Mouse (Mus musculus): ENCODE measurements around the gene Cxcl12. TPM values are rescaled to one million over a fixed set of nuclear protein-coding genes. Genes with fewer than 3 reads are reported as not detected.

Cxcl12 gene
- polyA plus RNA-seq, 1 experiment from 2014 or later, result 66.6 TPM

DNA sequence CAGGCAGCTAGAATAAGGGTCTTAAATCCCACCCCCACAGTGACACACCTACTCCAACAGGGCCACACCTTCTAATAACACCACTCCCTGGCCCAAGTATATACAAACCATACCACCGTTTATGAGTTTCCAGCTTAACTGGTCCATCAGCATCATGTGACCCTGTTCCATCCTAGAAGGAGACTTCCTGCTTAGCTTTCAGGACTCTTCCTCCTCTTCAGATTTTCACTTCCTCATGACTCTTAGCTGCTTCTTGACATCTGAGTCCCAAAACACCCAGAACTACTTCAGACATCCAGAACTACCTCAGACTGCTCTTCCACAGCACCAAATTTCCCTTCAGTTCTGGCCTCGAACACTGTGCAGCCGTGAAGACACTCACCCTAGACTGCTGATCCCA, 22.1 kb downstream of the Cxcl12 start:
- Histone ChIP-seq H3K9ac (ENCODE audit: low read depth, low read length) (no peak overlapping the region), H3K36me3 (ENCODE audit: control insufficient read depth, insufficient read depth, low read length) (no peaks in the 10 kb centered on the region), H3K27me3 (replicated peaks; ENCODE audit: control insufficient read depth, insufficient read depth, low read length) (no peaks in the 10 kb centered on the region), H3K27ac (ENCODE audit: low read depth, low read length) (no peak overlapping the region), H3K4me1 (replicated peaks; ENCODE audit: control insufficient read depth, insufficient read depth, low read length) (no peaks in the 10 kb centered on the region), H3K9me3 (ENCODE audit: control insufficient read depth, low read length) (no peaks in the 10 kb centered on the region), H3K4me2 (no peak overlapping the region), H3K4me3 (ENCODE audit: low read depth, low read length) (no peak overlapping the region)
- 85% methylated on average over 3 of the region's 3 CpGs for WGBS
- ATAC-seq (replicated peaks; ENCODE audit: low FRiP score), result no peak
- no peak for DNase-seq (ENCODE audit: low spot score)

DNA sequence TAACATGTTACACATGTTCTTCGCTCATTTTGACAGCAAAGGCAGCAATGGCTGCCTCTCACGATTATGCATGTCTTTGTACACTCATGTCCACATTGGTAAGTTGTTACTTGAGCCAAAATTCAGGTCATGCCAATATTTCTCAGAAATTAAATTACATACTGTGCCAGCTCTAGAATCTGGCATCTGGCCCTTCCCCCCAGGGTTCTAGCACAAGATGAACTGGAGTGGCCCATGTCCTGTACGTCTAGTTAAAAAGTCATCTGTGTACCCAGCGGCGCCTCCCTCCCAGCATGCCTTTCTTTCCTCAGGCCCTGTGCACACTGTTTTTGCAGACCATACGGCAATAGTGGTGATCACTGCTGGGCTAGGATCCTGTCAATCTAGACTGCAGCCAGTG, 23.4 kb downstream of the Cxcl12 start:
- Histone ChIP-seq H3K9me3 (ENCODE audit: control insufficient read depth, low read length) (no peaks in the 10 kb centered on the region), H3K27me3 (replicated peaks; ENCODE audit: control insufficient read depth, insufficient read depth, low read length) (no peaks in the 10 kb centered on the region), H3K27ac (ENCODE audit: low read depth, low read length) (no peak overlapping the region), H3K9ac (ENCODE audit: low read depth, low read length) (no peak overlapping the region), H3K36me3 (ENCODE audit: control insufficient read depth, insufficient read depth, low read length) (no peaks in the 10 kb centered on the region), H3K4me1 (replicated peaks; ENCODE audit: control insufficient read depth, insufficient read depth, low read length) (no peaks in the 10 kb centered on the region), H3K4me2 (no peak overlapping the region), H3K4me3 (ENCODE audit: low read depth, low read length) (no peak overlapping the region)
- 87% methylated on average over 6 of the region's 6 CpGs for WGBS
- no peak for DNase-seq (ENCODE audit: low spot score)
- no peak for ATAC-seq (replicated peaks; ENCODE audit: low FRiP score)

DNA sequence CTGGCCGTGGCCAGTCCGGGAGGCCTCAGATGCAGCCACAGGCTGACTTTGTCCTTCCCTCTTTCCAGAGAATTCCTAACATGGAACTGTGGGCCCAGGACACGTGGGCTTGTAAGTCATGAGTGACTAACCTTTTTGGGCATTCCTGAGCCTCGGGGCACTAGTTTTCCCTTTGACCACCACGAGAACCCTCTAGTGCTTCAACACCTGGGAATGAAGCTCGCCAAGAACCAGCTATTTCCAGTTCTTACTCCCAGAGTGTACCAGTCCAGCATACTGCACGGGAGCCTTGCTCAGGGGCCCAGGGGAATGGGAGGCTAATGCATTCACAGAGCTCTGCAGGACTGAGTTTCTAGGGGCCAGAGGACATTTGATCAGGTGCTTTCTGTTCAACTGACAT, 24.3 kb downstream of the Cxcl12 start:
- ATAC-seq (replicated peaks; ENCODE audit: low FRiP score) (no peak), DNase-seq (ENCODE audit: low spot score) (no peak)
- Histone ChIP-seq H3K27ac (ENCODE audit: low read depth, low read length) (no peak overlapping the region), H3K4me3 (ENCODE audit: low read depth, low read length) (no peak overlapping the region), H3K36me3 (ENCODE audit: control insufficient read depth, insufficient read depth, low read length) (no peaks in the 10 kb centered on the region), H3K27me3 (replicated peaks; ENCODE audit: control insufficient read depth, insufficient read depth, low read length) (no peaks in the 10 kb centered on the region), H3K9me3 (ENCODE audit: control insufficient read depth, low read length) (no peaks in the 10 kb centered on the region), H3K4me2 (no peak overlapping the region), H3K4me1 (replicated peaks; ENCODE audit: control insufficient read depth, insufficient read depth, low read length) (no peaks in the 10 kb centered on the region), H3K9ac (ENCODE audit: low read depth, low read length) (no peak overlapping the region)
- 75% methylated on average over 7 of the region's 7 CpGs for WGBS

DNA sequence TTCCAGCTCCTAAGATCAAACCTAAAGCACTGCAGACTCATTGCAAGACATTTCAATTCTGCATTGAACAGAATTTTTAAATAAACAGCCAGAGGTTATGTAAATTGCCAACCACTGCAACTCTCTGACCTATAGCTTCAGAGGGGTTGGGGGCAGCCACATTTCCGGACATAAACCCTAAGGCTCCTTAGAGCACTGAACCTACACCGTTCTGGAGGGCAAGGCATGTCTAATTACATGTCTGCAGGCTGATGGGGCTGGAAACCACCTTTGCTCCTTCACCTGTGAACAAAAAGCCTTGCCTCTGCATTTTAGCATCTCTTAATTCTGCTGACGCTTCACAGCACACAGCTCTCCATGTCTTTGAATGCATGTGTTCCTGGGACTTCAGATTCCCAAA, 26.9 kb downstream of the Cxcl12 start:
- DNase-seq (ENCODE audit: low spot score), result no peak
- Histone ChIP-seq H3K9me3 (ENCODE audit: control insufficient read depth, low read length) (no peaks in the 10 kb centered on the region), H3K4me1 (replicated peaks; ENCODE audit: control insufficient read depth, insufficient read depth, low read length) (no peaks in the 10 kb centered on the region), H3K36me3 (ENCODE audit: control insufficient read depth, insufficient read depth, low read length) (no peaks in the 10 kb centered on the region), H3K4me3 (ENCODE audit: low read depth, low read length) (no peak overlapping the region), H3K9ac (ENCODE audit: low read depth, low read length) (no peak overlapping the region), H3K4me2 (no peak overlapping the region), H3K27ac (ENCODE audit: low read depth, low read length) (no peak overlapping the region), H3K27me3 (replicated peaks; ENCODE audit: control insufficient read depth, insufficient read depth, low read length) (no peaks in the 10 kb centered on the region)
- 83% methylated on average over 3 of the region's 3 CpGs for WGBS
- ATAC-seq (replicated peaks; ENCODE audit: low FRiP score), result no peak

DNA sequence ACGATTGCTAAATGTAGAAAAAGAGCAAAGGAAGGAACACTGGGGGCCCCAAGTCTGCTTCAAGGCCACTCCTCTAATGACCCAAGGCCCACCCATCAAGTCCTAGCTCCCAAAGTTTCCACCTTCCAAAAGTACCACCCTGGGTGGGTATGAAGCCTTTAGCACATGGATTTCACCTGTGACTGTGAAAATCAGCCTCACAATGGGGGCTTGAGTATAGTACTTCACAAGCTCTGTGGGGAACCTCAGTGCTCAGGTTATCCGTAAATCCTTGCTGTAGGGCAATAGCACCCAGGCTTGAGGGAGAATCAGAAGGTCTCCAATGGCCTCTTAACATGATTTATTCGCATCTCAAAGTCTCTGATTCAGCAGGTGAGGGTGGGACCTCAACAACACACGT, 30.5 kb downstream of the Cxcl12 start:
- no peak overlapping the region for H3K27ac ChIP-seq (ENCODE audit: low read depth, low read length)
- DNase-seq (ENCODE audit: low spot score), result no peak
- H3K4me1 ChIP-seq (replicated peaks; ENCODE audit: control insufficient read depth, insufficient read depth, low read length), result no peaks in the 10 kb centered on the region
- no peaks in the 10 kb centered on the region for H3K27me3 ChIP-seq (replicated peaks; ENCODE audit: control insufficient read depth, insufficient read depth, low read length)
- no peak overlapping the region for H3K4me3 ChIP-seq (ENCODE audit: low read depth, low read length)
- ATAC-seq (replicated peaks; ENCODE audit: low FRiP score), result no peak
- H3K36me3 ChIP-seq (ENCODE audit: control insufficient read depth, insufficient read depth, low read length), result no peaks in the 10 kb centered on the region
- WGBS, result 63% methylated on average over 4 of the region's 4 CpGs
- no peak overlapping the region for H3K9ac ChIP-seq (ENCODE audit: low read depth, low read length)
- no peaks in the 10 kb centered on the region for H3K9me3 ChIP-seq (ENCODE audit: control insufficient read depth, low read length)
- no peak overlapping the region for H3K4me2 ChIP-seq

DNA sequence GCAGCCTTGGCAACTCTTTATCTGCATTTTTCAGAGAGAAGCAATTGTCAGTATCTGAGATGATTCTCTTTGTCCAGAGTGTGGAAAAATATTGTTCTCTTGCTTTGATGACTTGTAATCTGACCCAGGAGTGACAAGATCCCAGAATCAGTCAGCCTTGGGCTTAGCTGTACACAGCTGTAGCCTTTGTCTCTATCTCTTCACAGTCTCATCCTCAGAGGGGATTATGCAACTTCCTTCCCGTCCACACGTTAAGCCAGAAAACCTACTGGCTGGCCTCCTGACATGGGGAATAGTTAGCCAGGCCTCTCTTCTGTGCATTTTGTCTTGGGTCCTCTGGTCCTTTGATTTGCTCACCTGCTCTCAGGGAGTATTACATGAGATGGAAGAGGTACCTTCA, 31.4 kb downstream of the Cxcl12 start:
- WGBS, result 10% methylated on average over 2 of the region's 2 CpGs
- DNase-seq (ENCODE audit: low spot score), result no peak
- no peak overlapping the region for H3K27ac ChIP-seq (ENCODE audit: low read depth, low read length)
- H3K9ac ChIP-seq (ENCODE audit: low read depth, low read length), result no peak overlapping the region
- no peak for ATAC-seq (replicated peaks; ENCODE audit: low FRiP score)
- no peaks in the 10 kb centered on the region for H3K4me1 ChIP-seq (replicated peaks; ENCODE audit: control insufficient read depth, insufficient read depth, low read length)
- no peaks in the 10 kb centered on the region for H3K36me3 ChIP-seq (ENCODE audit: control insufficient read depth, insufficient read depth, low read length)
- no peak overlapping the region for H3K4me2 ChIP-seq
- H3K27me3 ChIP-seq (replicated peaks; ENCODE audit: control insufficient read depth, insufficient read depth, low read length), result no peaks in the 10 kb centered on the region
- no peaks in the 10 kb centered on the region for H3K9me3 ChIP-seq (ENCODE audit: control insufficient read depth, low read length)
- no peak overlapping the region for H3K4me3 ChIP-seq (ENCODE audit: low read depth, low read length)

DNA sequence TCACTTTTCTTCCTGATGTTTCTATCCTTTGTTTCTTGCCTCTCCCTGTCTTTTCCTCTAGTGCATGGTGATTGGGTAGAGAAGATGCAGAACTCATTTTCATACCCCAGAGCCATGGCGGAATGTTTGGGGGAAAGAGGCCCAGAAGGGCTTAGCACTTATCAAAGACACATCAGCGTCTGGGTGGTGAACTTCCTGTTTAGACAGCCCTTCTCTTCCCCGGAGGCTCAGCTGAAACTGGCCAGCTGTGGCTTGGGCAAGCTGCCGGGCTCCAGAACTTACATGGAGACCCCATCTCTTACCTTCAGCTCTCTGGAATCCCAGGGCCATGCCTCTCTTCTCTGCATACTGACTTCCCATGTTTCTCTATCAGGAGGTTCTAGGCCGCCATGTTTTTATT, 32.6 kb downstream of the Cxcl12 start:
- ATAC-seq (replicated peaks; ENCODE audit: low FRiP score) (no peak), DNase-seq (ENCODE audit: low spot score) (no peak)
- no peaks in the 10 kb centered on the region for H3K9me3 ChIP-seq (ENCODE audit: control insufficient read depth, low read length)
- no peak overlapping the region for H3K4me2 ChIP-seq
- H3K36me3 ChIP-seq (ENCODE audit: control insufficient read depth, insufficient read depth, low read length), result no peaks in the 10 kb centered on the region
- 30% methylated on average over 5 of the region's 5 CpGs for WGBS
- H3K27me3 ChIP-seq (replicated peaks; ENCODE audit: control insufficient read depth, insufficient read depth, low read length), result no peaks in the 10 kb centered on the region
- no peaks in the 10 kb centered on the region for H3K4me1 ChIP-seq (replicated peaks; ENCODE audit: control insufficient read depth, insufficient read depth, low read length)
- no peak overlapping the region for H3K9ac ChIP-seq (ENCODE audit: low read depth, low read length)
- H3K27ac ChIP-seq (ENCODE audit: low read depth, low read length), result no peak overlapping the region
- no peak overlapping the region for H3K4me3 ChIP-seq (ENCODE audit: low read depth, low read length)

DNA sequence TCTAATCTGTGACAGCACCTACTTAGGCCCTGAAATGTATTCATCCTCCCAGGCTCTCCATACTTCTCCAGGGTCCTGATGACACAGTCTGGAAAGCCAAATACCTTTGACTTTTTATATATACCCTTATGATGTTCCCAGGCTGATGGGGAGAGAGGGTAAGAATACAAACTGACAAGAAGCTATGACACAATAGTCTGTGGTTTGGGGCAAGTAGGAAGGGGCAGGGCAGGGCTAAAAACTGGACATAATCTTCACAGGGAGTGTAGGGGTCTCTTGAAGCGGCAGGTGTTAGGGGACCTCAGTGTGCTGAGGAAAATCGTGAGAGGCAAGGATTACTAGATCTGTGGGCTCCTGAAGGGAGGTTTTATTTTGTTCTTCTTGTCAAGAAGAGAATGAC, 33.1 kb downstream of the Cxcl12 start:
- Histone ChIP-seq H3K36me3 (ENCODE audit: control insufficient read depth, insufficient read depth, low read length) (no peaks in the 10 kb centered on the region), H3K27me3 (replicated peaks; ENCODE audit: control insufficient read depth, insufficient read depth, low read length) (no peaks in the 10 kb centered on the region), H3K9ac (ENCODE audit: low read depth, low read length) (no peak overlapping the region), H3K4me1 (replicated peaks; ENCODE audit: control insufficient read depth, insufficient read depth, low read length) (no peaks in the 10 kb centered on the region), H3K4me2 (no peak overlapping the region), H3K4me3 (ENCODE audit: low read depth, low read length) (no peak overlapping the region), H3K27ac (ENCODE audit: low read depth, low read length) (no peak overlapping the region), H3K9me3 (ENCODE audit: control insufficient read depth, low read length) (no peaks in the 10 kb centered on the region)
- 74% methylated on average over 2 of the region's 2 CpGs for WGBS
- ATAC-seq (replicated peaks; ENCODE audit: low FRiP score) (no peak), DNase-seq (ENCODE audit: low spot score) (no peak)

DNA sequence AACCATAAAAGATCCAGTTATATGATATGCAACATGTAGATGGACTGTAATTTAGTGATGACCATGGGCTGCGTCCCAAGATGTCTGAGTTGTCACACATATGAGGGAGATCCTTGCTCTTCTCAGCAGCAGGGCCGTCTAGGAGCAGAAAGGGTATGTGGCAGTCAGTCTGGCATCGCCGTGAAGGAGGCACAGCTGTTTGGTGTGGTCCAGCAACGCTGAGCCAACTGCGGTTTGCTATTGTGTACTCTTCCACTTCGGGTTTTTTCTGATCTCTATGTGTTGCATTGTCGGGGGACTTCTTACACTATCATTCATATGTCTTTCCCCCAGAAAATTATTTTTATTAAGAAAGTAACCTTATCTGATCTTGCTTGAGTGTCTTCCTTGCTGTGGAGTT, 33.5 kb downstream of the Cxcl12 start:
- H3K4me3 ChIP-seq (ENCODE audit: low read depth, low read length), result no peak overlapping the region
- no peak overlapping the region for H3K4me2 ChIP-seq
- H3K27me3 ChIP-seq (replicated peaks; ENCODE audit: control insufficient read depth, insufficient read depth, low read length), result no peaks in the 10 kb centered on the region
- no peaks in the 10 kb centered on the region for H3K9me3 ChIP-seq (ENCODE audit: control insufficient read depth, low read length)
- no peak overlapping the region for H3K27ac ChIP-seq (ENCODE audit: low read depth, low read length)
- H3K9ac ChIP-seq (ENCODE audit: low read depth, low read length), result no peak overlapping the region
- no peaks in the 10 kb centered on the region for H3K36me3 ChIP-seq (ENCODE audit: control insufficient read depth, insufficient read depth, low read length)
- ATAC-seq (replicated peaks; ENCODE audit: low FRiP score) (no peak), DNase-seq (ENCODE audit: low spot score) (no peak)
- whole genome bisulfite sequencing, result 87% methylated on average over 8 of the region's 8 CpGs
- no peaks in the 10 kb centered on the region for H3K4me1 ChIP-seq (replicated peaks; ENCODE audit: control insufficient read depth, insufficient read depth, low read length)
